Mouse (Mus musculus) hindbrain, postnatal 0 days (tissue): Measurements from ENCODE around the gene Mical2. TPM values are rescaled to one million over a fixed set of nuclear protein-coding genes. Genes with fewer than 3 reads are reported as not detected.
A peak's percentile ranks its signal among the peaks of the same experiment; 100 is the strongest.

Experiments
- ATAC-seq: fragments of 200-750 bp; cut with Nextera tagmentation; 2 replicates; pipeline ENCODE4 v1.8.0; 2017; ENCODE audit warnings: mild to moderate bottlenecking, moderate TSS enrichment, moderate library complexity
- DNase-seq: peaks from one replicate; pipeline ENCODE4 v3.0.0-alpha.2; 2015; ENCODE audit warnings: low spot score
- H3K27ac ChIP-seq: fragments of 300-500 bp; sonication (generic); 2 replicates; pipeline ENCODE4 v1.5.1; 2014; ENCODE audit warnings: mild to moderate bottlenecking
- H3K27me3 ChIP-seq: fragments of 300-500 bp; sonication (generic); 2 replicates; pipeline ENCODE4 v1.6.1; 2014; ENCODE audit warnings: low read length, mixed read lengths; ENCODE audit not compliant: insufficient read depth
- H3K36me3 ChIP-seq: fragments of 300-500 bp; sonication (generic); 2 replicates; pipeline ENCODE4 v1.6.1; 2014; ENCODE audit warnings: low read length, mixed read lengths; ENCODE audit not compliant: insufficient read depth
- H3K4me1 ChIP-seq: fragments of 300-500 bp; sonication (generic); 2 replicates; pipeline ENCODE4 v1.6.1; 2014; ENCODE audit warnings: antibody characterized with exemption, low read length, mixed read lengths; ENCODE audit not compliant: insufficient read depth
- H3K4me2 ChIP-seq: fragments of 300-500 bp; sonication (generic); 2 replicates; pipeline ENCODE4 v1.6.1; 2014; ENCODE audit warnings: low read depth, mild to moderate bottlenecking, low read length, moderate library complexity, mixed read lengths
- H3K4me3 ChIP-seq: fragments of 300-500 bp; sonication (generic); 2 replicates; pipeline ENCODE4 v1.5.1; 2014; ENCODE audit warnings: low read length
- H3K9ac ChIP-seq: fragments of 300-500 bp; sonication (generic); replicated peaks from 2 replicates; pipeline ENCODE4 v1.6.1; 2014; ENCODE audit warnings: mild to moderate bottlenecking, low read length, moderate library complexity, mixed read lengths
- H3K9me3 ChIP-seq: fragments of 300-500 bp; sonication (generic); 2 replicates; pipeline ENCODE4 v1.6.1; 2016; ENCODE audit warnings: low read length, mixed read lengths
- CTCF ChIP-seq: IDR thresholded peaks from 2 replicates; pipeline ENCODE4 v1.5.1; 2016; ENCODE audit warnings: antibody characterized with exemption, control low read depth, low read depth
- WGBS: fragments of 180-500 bp; shearing (Covaris S2); extraction: QIAGEN DNeasy Blood & Tissue Kit; methylation state at CpG from one replicate; pipeline ENCODE4 v1.1.7; 2014; 5-methylcytosine and 5-hydroxymethylcytosine counted together
- polyA plus RNA-seq: library from polyadenylated mRNA; unstranded; fragments of >200 nt; fragmentation: Nextera tagmentation; extraction: Ambion mirVana; gene quantifications from 2 replicates; pipeline ENCODE4 v1.2.1, GENCODE M21; 2015
- total RNA-seq: library from RNA; depleted of rRNA; stranded (reverse); fragments of >200 nt; gene quantifications from 2 replicates; pipeline ENCODE4 v1.2.3, GENCODE M21; 2014

Mical2 gene
- total and polyA plus RNA-seq, 2 experiments from 2014 or later, result 6.4 to 16.5 TPM

DNA sequence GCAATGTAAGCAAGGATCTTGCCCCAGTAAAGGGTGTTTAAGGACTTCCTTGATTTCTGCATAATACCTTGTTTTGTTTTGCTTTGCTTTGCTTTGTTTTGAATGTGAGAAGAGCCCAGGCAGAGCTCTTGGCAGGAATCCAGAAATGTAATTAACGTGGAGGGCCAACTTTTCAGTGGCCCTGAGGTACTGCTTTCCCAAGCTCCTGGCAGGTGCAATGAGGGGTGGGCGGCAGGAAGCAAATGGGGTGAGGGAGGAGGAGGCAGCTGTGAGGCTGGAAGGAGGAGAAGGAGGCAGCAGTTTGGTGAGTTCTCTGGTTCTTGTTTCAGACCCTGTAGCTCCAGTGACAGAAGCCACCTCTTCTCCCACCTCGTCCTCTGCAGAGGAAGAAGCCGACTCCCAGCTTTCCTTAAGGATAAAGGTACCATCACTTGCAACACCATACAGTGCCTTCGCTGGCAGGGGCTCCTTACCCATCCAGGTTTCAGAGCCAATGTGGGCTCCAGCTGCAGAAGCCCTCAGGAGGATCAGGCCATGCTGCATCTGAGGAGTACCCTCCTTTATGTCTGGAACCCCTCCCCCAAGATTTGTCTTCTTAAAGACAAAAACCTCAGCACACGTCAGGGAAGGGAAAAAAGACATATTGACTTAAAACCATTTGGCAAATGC is 165.4 kb downstream of the Mical2 start:
- Histone ChIP-seq H3K4me2 (no peak overlapping the region), H3K9me3 (no peaks in the 10 kb centered on the region), H3K9ac (no peak overlapping the region), H3K27me3 (no peaks in the 10 kb centered on the region), H3K27ac (no peak overlapping the region), H3K36me3 (no peaks in the 10 kb centered on the region), H3K4me3 (no peak overlapping the region), H3K4me1 (peaks cover 17% of the 10 kb centered on the region)
- peak; percentile 68 for DNase-seq
- ATAC-seq, result peak; percentile 18; the same call in 1 of the 2 replicates
- TF ChIP-seq CTCF, result no peak
- WGBS, result 19% methylated on average over 6 of the region's 6 CpGs

DNA sequence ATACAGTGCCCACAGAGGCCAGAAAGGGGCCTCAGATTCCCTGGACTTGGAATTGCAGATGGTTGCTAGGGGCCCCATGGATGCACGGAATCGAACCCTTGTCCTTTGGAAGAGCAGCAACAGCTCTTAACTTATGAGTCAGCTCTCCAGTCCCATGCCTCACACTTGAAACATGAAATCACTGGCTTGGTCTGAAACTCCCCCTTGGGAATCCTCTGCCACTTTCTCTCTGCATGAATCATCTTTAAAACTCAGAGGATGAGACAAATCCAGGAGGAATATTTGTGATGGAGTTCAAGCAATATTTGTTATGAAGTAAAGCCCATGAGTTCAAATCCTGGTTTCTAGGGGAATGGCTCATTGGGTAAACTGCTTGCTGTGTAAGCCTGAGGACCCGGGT is 172.1 kb downstream of the Mical2 start:
- H3K4me2 ChIP-seq, result no peak overlapping the region
- ATAC-seq, result no peak
- H3K27me3 ChIP-seq, result no peaks in the 10 kb centered on the region
- TF ChIP-seq CTCF, result no peak
- no peaks in the 10 kb centered on the region for H3K9me3 ChIP-seq
- no peak overlapping the region for H3K4me3 ChIP-seq
- WGBS, result 85% methylated on average over 3 of the region's 3 CpGs
- H3K27ac ChIP-seq, result no peak overlapping the region
- no peaks in the 10 kb centered on the region for H3K36me3 ChIP-seq
- no peak for DNase-seq
- no peaks in the 10 kb centered on the region for H3K4me1 ChIP-seq
- no peak overlapping the region for H3K9ac ChIP-seq

DNA sequence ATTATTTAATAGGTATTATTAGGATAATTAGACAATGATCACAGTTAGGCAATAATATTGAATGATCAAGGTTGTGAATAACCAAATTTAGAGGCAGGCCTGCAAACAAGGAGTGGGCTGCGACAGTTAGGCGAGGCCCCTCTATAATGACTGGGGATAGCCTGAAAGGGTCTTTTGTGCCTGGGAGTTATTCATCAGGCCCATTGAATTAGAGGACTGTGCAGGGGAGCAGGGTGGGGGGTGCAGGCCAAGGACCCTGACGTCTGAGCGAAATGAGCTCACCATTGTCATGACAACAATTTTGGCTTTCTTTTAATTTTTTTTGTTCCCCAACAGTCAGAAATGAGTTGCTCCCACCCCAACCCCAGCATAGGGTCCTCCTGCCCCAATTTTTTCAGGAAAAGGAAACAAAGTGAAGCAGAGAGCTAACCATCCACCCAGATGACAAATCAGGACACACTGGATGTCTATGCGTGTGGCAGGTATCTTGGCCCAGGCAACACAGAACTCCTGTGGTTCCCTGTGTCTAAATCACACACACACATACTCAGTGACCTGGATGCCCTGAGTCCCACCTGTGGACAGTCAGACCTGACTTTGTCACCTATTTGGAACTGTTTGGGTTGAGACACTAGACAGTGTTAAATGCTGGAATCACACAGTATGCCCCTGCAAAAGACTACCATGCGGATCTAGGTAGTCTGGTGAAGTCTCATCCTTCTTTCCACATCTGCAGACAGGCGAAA is 173.9 kb downstream of the Mical2 start:
- Histone ChIP-seq H3K27me3 (no peaks in the 10 kb centered on the region), H3K9me3 (no peaks in the 10 kb centered on the region), H3K27ac (no peak overlapping the region), H3K9ac (no peak overlapping the region), H3K36me3 (no peaks in the 10 kb centered on the region), H3K4me1 (no peaks in the 10 kb centered on the region), H3K4me2 (no peak overlapping the region), H3K4me3 (no peak overlapping the region)
- WGBS, result 48% methylated on average over 7 of the region's 7 CpGs
- no peak for DNase-seq
- TF ChIP-seq CTCF, result no peak
- ATAC-seq, result peak; percentile 38

- H3K36me3 ChIP-seq, result no peaks in the 10 kb centered on the region
- no peak overlapping the region for H3K27ac ChIP-seq
- peak; percentile 96 for TF ChIP-seq CTCF
- H3K4me1 ChIP-seq, result no peaks in the 10 kb centered on the region
- no peak overlapping the region for H3K4me2 ChIP-seq
- H3K27me3 ChIP-seq, result no peaks in the 10 kb centered on the region
- no peak overlapping the region for H3K9ac ChIP-seq
- peak; percentile 71 for ATAC-seq
- no peaks in the 10 kb centered on the region for H3K9me3 ChIP-seq
- no peak overlapping the region for H3K4me3 ChIP-seq
- WGBS, result 39% methylated on average over 6 of the region's 6 CpGs
- DNase-seq, result peak; percentile 94
These were observed 174.5 kb downstream of the Mical2 start for GRCm38 (mm10) chr7:112400175-112400574.

DNA sequence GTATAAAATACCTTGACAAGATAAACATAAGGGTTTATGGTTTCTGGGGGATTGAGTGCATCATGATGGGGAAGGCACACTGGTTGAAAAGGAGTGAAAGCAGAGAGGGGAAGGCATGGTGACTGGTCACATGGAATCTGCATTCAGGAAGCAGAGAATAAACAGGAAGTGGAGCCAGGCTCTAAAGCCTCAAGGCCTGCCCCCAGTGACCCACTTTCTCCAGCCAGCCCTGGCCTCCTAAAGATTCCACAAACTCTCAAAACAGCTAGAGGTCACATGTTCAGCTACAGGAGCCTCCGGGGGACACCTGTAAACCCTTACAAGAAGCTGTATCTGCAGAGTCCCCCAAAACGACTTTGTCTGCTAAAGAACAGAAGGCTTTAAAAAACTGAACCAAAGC is 179.4 kb downstream of the Mical2 start:
- Histone ChIP-seq H3K27ac (no peak overlapping the region), H3K4me1 (peaks cover 10% of the 10 kb centered on the region; the same call in 1 of the 2 replicates), H3K36me3 (no peaks in the 10 kb centered on the region), H3K27me3 (no peaks in the 10 kb centered on the region), H3K4me3 (no peak overlapping the region), H3K9me3 (no peaks in the 10 kb centered on the region), H3K9ac (no peak overlapping the region), H3K4me2 (no peak overlapping the region)
- ATAC-seq, result no peak
- DNase-seq, result no peak
- TF ChIP-seq CTCF, result no peak
- 68% methylated on average over 2 of the region's 2 CpGs for WGBS

DNA sequence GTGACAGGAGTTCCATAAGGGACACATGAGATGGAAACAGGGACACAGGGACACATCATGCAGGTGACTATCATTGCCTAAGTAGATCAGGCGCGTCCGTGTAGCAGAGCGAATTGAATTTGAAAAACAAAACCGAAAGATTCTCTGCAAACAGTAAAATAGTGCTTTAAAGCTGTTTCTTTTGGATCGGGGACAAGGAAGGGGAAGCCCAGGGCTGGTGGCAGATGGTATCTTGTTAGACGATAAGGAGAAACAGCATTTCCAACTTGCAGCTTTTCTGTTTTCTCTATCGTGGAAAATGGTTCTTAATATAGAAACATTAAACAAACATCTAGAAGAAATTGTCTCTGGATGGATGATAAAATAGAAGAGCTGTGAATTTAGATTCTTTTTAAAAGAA is 179.9 kb downstream of the Mical2 start:
- Histone ChIP-seq H3K27ac (no peak overlapping the region), H3K4me2 (no peak overlapping the region), H3K36me3 (no peaks in the 10 kb centered on the region), H3K4me1 (peaks cover 10% of the 10 kb centered on the region; the same call in 1 of the 2 replicates), H3K4me3 (no peak overlapping the region), H3K9me3 (no peaks in the 10 kb centered on the region), H3K9ac (no peak overlapping the region), H3K27me3 (no peaks in the 10 kb centered on the region)
- DNase-seq (no peak), ATAC-seq (no peak)
- 70% methylated on average over 8 of the region's 8 CpGs for WGBS
- TF ChIP-seq CTCF, result no peak

DNA sequence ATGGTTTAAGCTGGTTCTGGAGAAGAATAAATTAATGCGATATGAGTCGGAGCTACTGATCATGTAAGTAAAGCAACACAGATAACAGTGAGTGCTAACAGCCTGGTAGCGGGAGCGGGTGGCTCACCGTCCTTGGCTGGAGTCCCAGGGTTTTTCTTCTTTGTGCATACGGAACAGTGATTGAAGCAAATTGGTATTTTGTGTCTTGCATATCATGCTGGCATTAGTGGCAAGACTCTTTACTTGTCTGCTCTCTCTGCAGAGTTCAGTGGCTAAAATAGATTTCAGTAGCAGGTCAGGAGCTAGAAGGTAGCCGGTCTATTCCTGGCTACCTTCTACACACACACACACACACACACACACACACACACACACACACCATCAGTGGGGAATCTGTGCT is 181.9 kb downstream of the Mical2 start:
- Histone ChIP-seq H3K36me3 (no peaks in the 10 kb centered on the region), H3K4me2 (no peak overlapping the region), H3K4me1 (peaks cover 10% of the 10 kb centered on the region; the same call in 1 of the 2 replicates), H3K9me3 (no peaks in the 10 kb centered on the region), H3K9ac (no peak overlapping the region), H3K4me3 (no peak overlapping the region), H3K27me3 (no peaks in the 10 kb centered on the region), H3K27ac (no peak overlapping the region)
- DNase-seq, result peak; percentile 46
- TF ChIP-seq CTCF, result no peak
- ATAC-seq, result no peak
- WGBS, result 26% methylated on average over 7 of the region's 7 CpGs
